Mouse (Mus musculus) right cerebral cortex, postnatal 10 days (tissue): ENCODE results near the gene Zbtb43.

Experiments used
- DNase-seq, 2 experiments: peaks; one replicate each; pipeline ENCODE4 v3.0.0; 2021; ENCODE audit warnings: low spot score in 2 of 2

Zbtb43 gene

GRCm38 (mm10) chr2:33468466-33469097, at the start of gene Zbtb43:
Gene Zbtb43 (minus strand): TSS chr2:33468559.
- DNase-seq, result peak; percentile 96 to 98

- no peak for DNase-seq
Observed at GRCm38 (mm10) chr2:33515856-33516255, 47.5 kb upstream of the Zbtb43 start.

GRCm38 (mm10) chr2:33515431-33515830, 47.1 kb upstream of the Zbtb43 start:
- no peak for DNase-seq

GRCm38 (mm10) chr2:33510791-33511190, 42.4 kb upstream of the Zbtb43 start:
- DNase-seq, result no peak

- no peak for DNase-seq
Observed at GRCm38 (mm10) chr2:33502602-33503001, 34.2 kb upstream of the Zbtb43 start.

- DNase-seq, result no peak
Observed at GRCm38 (mm10) chr2:33498280-33498679, 29.9 kb upstream of the Zbtb43 start.

GRCm38 (mm10) chr2:33495654-33496053, 27.3 kb upstream of the Zbtb43 start:
- no peak for DNase-seq

GRCm38 (mm10) chr2:33492041-33492440, 23.7 kb upstream of the Zbtb43 start:
- DNase-seq, result no peak

- no peak for DNase-seq
Observed at GRCm38 (mm10) chr2:33489565-33489964, 21.2 kb upstream of the Zbtb43 start.

- DNase-seq, result no peak
Observed at GRCm38 (mm10) chr2:33487332-33487731, 19.0 kb upstream of the Zbtb43 start.

- DNase-seq, result peak; percentile 76 to 87
Observed at GRCm38 (mm10) chr2:33486866-33487265, 18.5 kb upstream of the Zbtb43 start.

GRCm38 (mm10) chr2:33477961-33478755, 9.8 kb upstream of the Zbtb43 start:
- no peak for DNase-seq

- peak; percentile 91 to 92 for DNase-seq
Observed at GRCm38 (mm10) chr2:33475961-33476360, 7.6 kb upstream of the Zbtb43 start.

GRCm38 (mm10) chr2:33467546-33468465, 553 bp downstream of the Zbtb43 start:
- DNase-seq, result no peak

GRCm38 (mm10) chr2:33465966-33466365, 2.4 kb downstream of the Zbtb43 start:
- no peak for DNase-seq

GRCm38 (mm10) chr2:33465215-33465614, 3.1 kb downstream of the Zbtb43 start:
- no peak for DNase-seq

GRCm38 (mm10) chr2:33462066-33462465, 6.3 kb downstream of the Zbtb43 start:
- no peak for DNase-seq

- no peak for DNase-seq
Observed at GRCm38 (mm10) chr2:33461066-33461465, 7.3 kb downstream of the Zbtb43 start.

- DNase-seq, result no peak
Observed at GRCm38 (mm10) chr2:33459660-33460059, 8.7 kb downstream of the Zbtb43 start.

GRCm38 (mm10) chr2:33456696-33457095, 11.7 kb downstream of the Zbtb43 start:
- no peak for DNase-seq

- DNase-seq, result no peak
Observed at GRCm38 (mm10) chr2:33456242-33456641, 12.1 kb downstream of the Zbtb43 start.

- DNase-seq, result no peak
Observed at GRCm38 (mm10) chr2:33455350-33455749, 13.0 kb downstream of the Zbtb43 start.
